Mouse (Mus musculus): ENCODE results near the gene Adcyap1r1. TPM values are rescaled to one million over a fixed set of nuclear protein-coding genes. Genes with fewer than 3 reads are reported as not detected.

The Adcyap1r1 gene
- 51.1 and 55.5 TPM in 2 replicates for polyA plus RNA-seq (2015; fragmentation: Nextera tagmentation; extraction: Ambion mirVana)

GRCm38 (mm10) chr6:55451771-55452371, at the start of gene Adcyap1r1:
TSS of gene Adcyap1r1 (plus strand) at chr6:55451978.
- Histone ChIP-seq H3K4me1 (peaks cover 55% of the 10 kb centered on the region), H3K9ac (replicated peaks) (peak within 1 kb of the TSS; percentile 90), H3K27ac (replicated peaks) (peak within 1 kb of the TSS; percentile 93), H3K4me2 (peak within 1 kb of the TSS; percentile 83), H3K36me3 (no peaks in the 10 kb centered on the region), H3K27me3 (replicated peaks) (no peaks in the 10 kb centered on the region), H3K9me3 (replicated peaks) (no peaks in the 10 kb centered on the region), H3K4me3 (replicated peaks) (peak within 1 kb of the TSS; percentile 75)
- ATAC-seq (ENCODE audit: low FRiP score): peak; percentile 91
- under 1% methylated on average over 54 of the region's 58 CpGs for WGBS

- 68% methylated on average over 9 of the region's 9 CpGs for WGBS
- H3K9ac ChIP-seq (replicated peaks): no peak overlapping the region
These were observed 49.6 kb upstream of the Adcyap1r1 start for GRCm38 (mm10) chr6:55402041-55402776.

GRCm38 (mm10) chr6:55403411-55404309, 48.1 kb upstream of the Adcyap1r1 start:
- no peak overlapping the region for H3K4me3 ChIP-seq (replicated peaks)
- H3K9ac ChIP-seq (replicated peaks): no peak overlapping the region
- H3K4me1 ChIP-seq: peaks cover 22% of the 10 kb centered on the region
- H3K27me3 ChIP-seq (replicated peaks): no peaks in the 10 kb centered on the region
- 85% methylated on average over 9 of the region's 9 CpGs for WGBS
- H3K4me2 ChIP-seq: no peak overlapping the region
- ATAC-seq (ENCODE audit: low FRiP score): no peak
- no peak overlapping the region for H3K27ac ChIP-seq (replicated peaks)
- no peaks in the 10 kb centered on the region for H3K9me3 ChIP-seq (replicated peaks)
- H3K36me3 ChIP-seq: no peaks in the 10 kb centered on the region

More at GRCm38 (mm10) chr6:55402041-55402776, 49.6 kb upstream of the Adcyap1r1 start:
- no peak overlapping the region for H3K4me3 ChIP-seq (replicated peaks)
- H3K36me3 ChIP-seq: no peaks in the 10 kb centered on the region
- ATAC-seq (ENCODE audit: low FRiP score): no peak
- H3K4me2 ChIP-seq: no peak overlapping the region
- H3K27ac ChIP-seq (replicated peaks): no peak overlapping the region
- no peaks in the 10 kb centered on the region for H3K27me3 ChIP-seq (replicated peaks)
- H3K4me1 ChIP-seq: peaks cover 20% of the 10 kb centered on the region
- H3K9me3 ChIP-seq (replicated peaks): no peaks in the 10 kb centered on the region

- Histone ChIP-seq H3K27ac (replicated peaks) (no peak overlapping the region), H3K9me3 (replicated peaks) (no peaks in the 10 kb centered on the region), H3K4me2 (no peak overlapping the region), H3K9ac (replicated peaks) (no peak overlapping the region), H3K4me1 (peaks cover 13% of the 10 kb centered on the region), H3K36me3 (no peaks in the 10 kb centered on the region), H3K4me3 (replicated peaks) (no peak overlapping the region), H3K27me3 (replicated peaks) (no peaks in the 10 kb centered on the region)
- 86% methylated on average over 5 of the region's 5 CpGs for WGBS
- ATAC-seq (ENCODE audit: low FRiP score): no peak
These were observed 47.3 kb upstream of the Adcyap1r1 start for GRCm38 (mm10) chr6:55404421-55404990.

- Histone ChIP-seq H3K9me3 (replicated peaks) (no peaks in the 10 kb centered on the region), H3K9ac (replicated peaks) (no peak overlapping the region), H3K4me2 (no peak overlapping the region), H3K27me3 (replicated peaks) (no peaks in the 10 kb centered on the region), H3K27ac (replicated peaks) (no peak overlapping the region), H3K4me1 (peaks cover 16% of the 10 kb centered on the region), H3K36me3 (no peaks in the 10 kb centered on the region), H3K4me3 (replicated peaks) (no peak overlapping the region)
- ATAC-seq (ENCODE audit: low FRiP score): no peak
- 80% methylated on average over 4 of the region's 4 CpGs for WGBS
These were observed 44.4 kb upstream of the Adcyap1r1 start for GRCm38 (mm10) chr6:55407345-55407744.

GRCm38 (mm10) chr6:55410119-55410775, 41.5 kb upstream of the Adcyap1r1 start:
- Histone ChIP-seq H3K27me3 (replicated peaks) (no peaks in the 10 kb centered on the region), H3K4me3 (replicated peaks) (no peak overlapping the region), H3K27ac (replicated peaks) (no peak overlapping the region), H3K9me3 (replicated peaks) (no peaks in the 10 kb centered on the region), H3K9ac (replicated peaks) (no peak overlapping the region), H3K36me3 (no peaks in the 10 kb centered on the region), H3K4me2 (no peak overlapping the region), H3K4me1 (peaks cover 16% of the 10 kb centered on the region)
- ATAC-seq (ENCODE audit: low FRiP score): no peak
- 37% methylated on average over 7 of the region's 7 CpGs for WGBS

GRCm38 (mm10) chr6:55410977-55411376, 40.8 kb upstream of the Adcyap1r1 start:
- 85% methylated on average over 5 of the region's 5 CpGs for WGBS
- no peak overlapping the region for H3K9ac ChIP-seq (replicated peaks)
- peaks cover 16% of the 10 kb centered on the region for H3K4me1 ChIP-seq
- H3K27me3 ChIP-seq (replicated peaks): no peaks in the 10 kb centered on the region
- H3K27ac ChIP-seq (replicated peaks): no peak overlapping the region
- no peaks in the 10 kb centered on the region for H3K9me3 ChIP-seq (replicated peaks)
- no peaks in the 10 kb centered on the region for H3K36me3 ChIP-seq
- ATAC-seq (ENCODE audit: low FRiP score): no peak
- no peak overlapping the region for H3K4me2 ChIP-seq
- H3K4me3 ChIP-seq (replicated peaks): no peak overlapping the region

GRCm38 (mm10) chr6:55416202-55416601, 35.6 kb upstream of the Adcyap1r1 start:
- 45% methylated on average over 5 of the region's 5 CpGs for WGBS
- no peak overlapping the region for H3K4me3 ChIP-seq (replicated peaks)
- H3K9me3 ChIP-seq (replicated peaks): no peaks in the 10 kb centered on the region
- no peaks in the 10 kb centered on the region for H3K27me3 ChIP-seq (replicated peaks)
- no peak for ATAC-seq (ENCODE audit: low FRiP score)
- no peak overlapping the region for H3K9ac ChIP-seq (replicated peaks)
- peaks cover 15% of the 10 kb centered on the region for H3K4me1 ChIP-seq
- H3K27ac ChIP-seq (replicated peaks): no peak overlapping the region
- no peaks in the 10 kb centered on the region for H3K36me3 ChIP-seq
- no peak overlapping the region for H3K4me2 ChIP-seq

- H3K27ac ChIP-seq (replicated peaks): no peak overlapping the region
- H3K36me3 ChIP-seq: no peaks in the 10 kb centered on the region
- H3K27me3 ChIP-seq (replicated peaks): no peaks in the 10 kb centered on the region
- H3K4me1 ChIP-seq: peaks cover 26% of the 10 kb centered on the region
- H3K4me3 ChIP-seq (replicated peaks): no peak overlapping the region
- no peak overlapping the region for H3K9ac ChIP-seq (replicated peaks)
- no peak for ATAC-seq (ENCODE audit: low FRiP score)
- H3K4me2 ChIP-seq: no peak overlapping the region
- WGBS: 49% methylated on average over 2 of the region's 2 CpGs
- H3K9me3 ChIP-seq (replicated peaks): no peaks in the 10 kb centered on the region
These were observed 32.9 kb upstream of the Adcyap1r1 start for GRCm38 (mm10) chr6:55418746-55419410.

GRCm38 (mm10) chr6:55420411-55420810, 31.4 kb upstream of the Adcyap1r1 start:
- Histone ChIP-seq H3K36me3 (no peaks in the 10 kb centered on the region), H3K4me1 (peaks cover 26% of the 10 kb centered on the region), H3K27ac (replicated peaks) (peak overlapping the region; percentile 77), H3K27me3 (replicated peaks) (no peaks in the 10 kb centered on the region), H3K4me3 (replicated peaks) (no peak overlapping the region), H3K9ac (replicated peaks) (no peak overlapping the region), H3K4me2 (no peak overlapping the region), H3K9me3 (replicated peaks) (no peaks in the 10 kb centered on the region)
- 76% methylated on average over 3 of the region's 3 CpGs for WGBS
- peak; percentile 24 for ATAC-seq (ENCODE audit: low FRiP score)

Data from neural tube, embryonic 15.5 days (tissue).